Mouse (Mus musculus) CH12F3 (cell line): ENCODE measurements around the gene Klk14.
"Not testable (repeated sequence)": the region's sequence is repeated elsewhere in the genome, so short reads cannot be mapped to it uniquely, and the experiment has no call there.

ENCODE experiments used
- in situ Hi-C: fragments of 300-500 bp; cut with MboI; formaldehyde crosslinking; loops from 2 replicates; pipeline ENCODE4 v1.14.3; 2020; ENCODE audit warnings: low sequenced_read_pairs

Klk14 gene

GRCm38 (mm10) chr7:43690118-43690517 is at the start of gene Klk14:
Gene Klk14 (plus strand): TSS chr7:43690418.
- in situ Hi-C loops, result no loop called here

GRCm38 (mm10) chr7:43642587-43642986 is 47.6 kb upstream of the Klk14 start:
- in situ Hi-C loops, result no loop called here

- in situ Hi-C loops, result no loop called here
Measured at GRCm38 (mm10) chr7:43643046-43643652, 47.1 kb upstream of the Klk14 start.

GRCm38 (mm10) chr7:43652683-43653082 is 37.5 kb upstream of the Klk14 start:
- in situ Hi-C loops, result no loop called here

GRCm38 (mm10) chr7:43654519-43654918 is 35.7 kb upstream of the Klk14 start:
- in situ Hi-C loops, result no loop called here

DNA sequence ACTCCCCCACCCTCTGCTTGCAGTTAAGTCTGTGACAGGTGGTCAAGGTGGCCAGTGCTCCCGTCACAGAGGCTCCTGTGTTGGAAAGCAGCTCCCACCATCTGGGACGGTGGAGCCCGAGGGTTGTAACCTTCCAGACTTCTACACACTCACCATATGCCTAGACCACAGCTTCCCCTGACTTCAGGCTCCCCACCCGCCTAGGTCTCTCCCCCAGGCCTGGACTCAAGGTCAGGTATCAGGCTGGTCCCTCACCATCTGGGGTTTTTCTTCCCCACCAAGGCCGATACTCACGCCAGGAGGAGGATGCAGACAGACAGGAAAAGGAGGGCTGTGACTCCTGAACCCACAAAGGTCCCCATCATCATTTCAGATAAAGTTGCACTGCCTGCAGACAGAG is 34.0 kb upstream of the Klk14 start:
- in situ Hi-C loops, result no loop called here

DNA sequence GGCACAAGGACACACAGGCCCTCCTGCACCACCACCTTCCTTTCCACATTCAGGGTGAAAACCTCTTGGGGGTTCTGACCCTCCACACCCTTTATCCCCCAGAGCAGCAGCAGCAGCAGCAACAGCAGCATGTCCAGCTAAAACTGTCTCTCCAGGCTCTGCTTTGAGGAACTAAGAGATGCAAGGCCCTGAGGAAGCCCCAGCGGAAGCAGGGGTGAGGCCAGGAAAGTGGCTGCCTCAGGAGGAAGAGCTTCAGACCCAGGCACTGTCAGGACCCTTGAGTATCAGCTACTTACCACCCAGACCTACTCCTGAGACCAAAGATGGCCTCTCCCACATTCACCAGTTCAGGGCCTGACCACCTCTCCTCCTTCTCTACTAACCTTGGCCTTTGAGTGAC is 30.2 kb upstream of the Klk14 start, which contains the start of gene Siglece:
Gene Siglece (minus strand): TSS at position 160 of the 400 bp plus-strand sequence.
- in situ Hi-C loops, result no loop called here

GRCm38 (mm10) chr7:43662804-43663203 is 27.4 kb upstream of the Klk14 start:
- in situ Hi-C loops, result no loop called here

GRCm38 (mm10) chr7:43667221-43667620 is 23.0 kb upstream of the Klk14 start:
- in situ Hi-C loops, result not testable (repeated sequence)

GRCm38 (mm10) chr7:43668582-43668981 is 21.6 kb upstream of the Klk14 start:
- in situ Hi-C loops, result no loop called here

GRCm38 (mm10) chr7:43671064-43671808 is 19.0 kb upstream of the Klk14 start:
- in situ Hi-C loops, result no loop called here

DNA sequence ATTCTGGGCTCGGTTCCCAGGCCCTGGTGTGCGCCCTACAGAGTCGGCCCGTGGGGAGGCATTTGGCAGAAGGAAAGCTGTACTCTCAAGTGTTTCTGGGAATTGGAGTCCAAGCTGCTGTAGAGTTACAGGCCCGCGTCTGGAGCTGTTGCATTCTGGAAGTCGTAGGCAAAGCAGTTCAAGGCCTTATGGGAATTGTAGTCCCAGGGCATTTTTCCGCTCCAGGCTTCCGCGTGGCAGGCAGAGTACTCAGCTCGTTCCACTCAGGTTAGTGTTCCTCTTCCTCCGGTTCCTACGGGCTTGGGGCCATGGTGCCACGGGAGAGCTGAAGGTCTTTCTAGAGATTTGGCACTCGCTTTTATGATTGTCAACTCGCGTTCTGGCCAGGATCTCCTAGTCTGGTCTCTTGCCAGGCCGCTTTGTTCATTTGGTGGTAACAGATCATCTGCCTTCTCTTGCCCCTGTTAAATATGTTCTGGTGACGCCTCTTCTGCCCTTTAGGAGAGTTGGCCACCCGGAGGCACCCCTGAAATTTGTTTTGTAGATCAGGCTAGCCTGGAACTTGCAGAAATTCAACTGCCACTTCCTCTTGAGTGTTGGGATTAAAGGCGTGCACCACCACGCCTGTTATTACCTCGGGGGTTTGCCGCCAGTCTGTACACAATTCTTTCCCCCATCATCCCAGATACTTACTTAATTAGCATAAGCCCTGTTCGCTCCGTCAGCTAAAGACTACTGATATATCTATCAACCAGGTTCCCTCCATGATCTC is 18.2 kb upstream of the Klk14 start, which contains the start of gene Ctu1:
Gene Ctu1 (plus strand): TSS at position 208 of the 772 bp plus-strand sequence.
- in situ Hi-C loops, result no loop called here

DNA sequence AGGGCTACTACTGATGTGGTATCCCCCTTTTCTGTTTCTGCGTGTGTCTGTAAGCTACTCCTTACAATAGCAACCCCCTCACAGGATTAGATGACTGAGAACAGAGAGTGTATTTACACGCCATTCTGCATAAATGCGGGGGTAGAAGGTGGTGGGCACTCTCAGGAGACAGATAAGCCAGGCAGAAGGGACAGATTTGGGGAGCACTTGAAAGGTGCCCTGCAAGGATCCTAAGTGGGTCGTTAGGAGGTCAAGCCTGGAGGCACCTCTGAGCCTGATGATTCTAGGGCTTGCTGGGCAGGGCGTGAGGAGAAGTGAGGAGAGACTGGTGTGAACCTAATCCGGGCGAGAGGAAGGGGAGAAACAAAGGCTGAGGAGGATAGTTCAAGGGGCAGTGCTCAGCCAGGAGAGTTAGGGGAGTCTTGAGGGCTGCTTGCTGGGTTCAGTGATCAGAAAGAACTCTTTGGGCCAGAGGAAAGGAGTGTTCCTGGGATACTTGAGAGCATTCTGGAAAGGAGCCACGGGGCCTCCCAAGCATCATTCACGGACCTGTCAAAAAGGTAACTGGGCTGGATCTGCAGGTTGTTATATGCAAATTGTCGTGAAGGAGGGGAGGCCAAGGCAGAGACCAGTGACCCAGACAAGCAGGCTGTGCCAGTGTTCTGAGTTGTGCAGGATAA is 17.5 kb upstream of the Klk14 start:
- in situ Hi-C loops, result no loop called here

- in situ Hi-C loops, result no loop called here
Measured at GRCm38 (mm10) chr7:43675091-43675490, 15.1 kb upstream of the Klk14 start.

- in situ Hi-C loops, result no loop called here
Measured at GRCm38 (mm10) chr7:43678517-43678916, 11.7 kb upstream of the Klk14 start.

- in situ Hi-C loops, result no loop called here
Measured at GRCm38 (mm10) chr7:43680960-43681359, 9.3 kb upstream of the Klk14 start.

GRCm38 (mm10) chr7:43682511-43682910 is 7.7 kb upstream of the Klk14 start:
- in situ Hi-C loops, result not testable (repeated sequence)

- in situ Hi-C loops, result no loop called here
Measured at GRCm38 (mm10) chr7:43685088-43685487, 5.1 kb upstream of the Klk14 start.

GRCm38 (mm10) chr7:43710031-43710430 is 19.8 kb downstream of the Klk14 start:
- in situ Hi-C loops, result no loop called here

GRCm38 (mm10) chr7:43712267-43712666 is 22.0 kb downstream of the Klk14 start, which contains the start of gene Klk13:
Gene Klk13 (plus strand): TSS chr7:43712567.
- in situ Hi-C loops, result no loop called here

- in situ Hi-C loops, result no loop called here
Measured at GRCm38 (mm10) chr7:43712917-43713316, 22.7 kb downstream of the Klk14 start.
